Mouse (Mus musculus) E14TG2a.4 (cell line): ENCODE data around the gene Snhg11.

Source experiments
- CTCF ChIP-seq: conservative IDR thresholded peaks from 2 replicates; pipeline ENCODE4 v1.5.1; 2014; ENCODE audit warnings: low read length
- NANOG ChIP-seq: IDR thresholded peaks from 2 replicates; pipeline ENCODE4 v1.6.1; 2014; ENCODE audit warnings: borderline replicate concordance, low read length, mixed read lengths
- POU5F1 ChIP-seq: IDR thresholded peaks from 2 replicates; pipeline ENCODE4 v1.6.1; 2014; ENCODE audit warnings: low read length, borderline replicate concordance

DNA sequence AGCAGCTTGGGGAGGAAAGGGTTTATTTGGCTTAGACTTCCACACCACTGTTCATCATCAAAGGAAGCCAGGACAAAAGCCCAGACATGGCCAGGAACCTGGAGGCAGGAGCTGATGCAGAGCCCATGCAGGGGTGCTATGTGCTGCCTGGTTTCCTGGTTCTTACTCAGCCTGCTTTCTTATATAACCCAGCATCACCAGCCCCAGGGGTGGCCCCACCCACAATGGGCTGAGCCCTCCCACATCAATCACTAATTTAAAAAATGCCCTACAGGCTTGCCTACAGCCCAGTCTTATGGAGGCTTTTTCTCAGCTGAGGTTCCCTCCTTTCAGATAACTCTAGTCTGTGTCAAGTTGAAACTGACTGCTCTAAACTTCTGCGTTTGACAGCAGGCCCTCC lies 2.4 kb downstream of the Snhg11 start:
- no peak for TF ChIP-seq CTCF
- no peak for TF ChIP-seq POU5F1
- no peak for TF ChIP-seq NANOG
